Mouse (Mus musculus): ENCODE data around the gene Blnk. TPM values are rescaled to one million over a fixed set of nuclear protein-coding genes. Genes with fewer than 3 reads are reported as not detected.

Blnk gene
- total RNA-seq, 2 experiments from 2014 or later, result 5.1 to 5.4 TPM

DNA sequence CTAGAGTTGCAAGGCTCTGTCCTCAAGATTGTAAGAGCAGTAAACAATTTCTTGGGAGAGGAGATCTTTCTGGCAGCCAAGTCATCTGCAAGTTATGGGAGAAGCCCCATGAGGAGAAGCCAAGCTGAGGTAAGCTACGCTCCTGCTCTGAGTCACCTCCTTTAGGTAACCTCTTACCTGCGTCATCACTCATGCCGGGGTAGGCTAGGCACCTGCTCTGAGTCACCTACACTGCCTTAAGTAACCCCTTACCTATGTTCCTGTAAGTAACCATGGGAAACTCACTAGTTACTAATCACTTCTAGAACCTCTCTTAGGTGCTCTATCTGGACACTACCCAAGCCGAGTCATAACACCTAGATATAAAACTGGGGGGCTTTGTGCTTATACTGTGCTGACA is 112.6 kb downstream of the Blnk start:
- no peak for DNase-seq (ENCODE audit: low spot score in 2 of 2)
- intact Hi-C loops (cut with DNase I), result no loop called here

Small RNA genes lying within 50 kb of the gene (microRNA-seq; reads per million reads assigned to microRNA genes)
- 0 to 1.7 reads per million in 2 experiments for gene Mir8092

Other genes with a start within 250 kb of the Blnk start
- gene Cc2d2b, start 245.8 kb downstream of the Blnk start, total RNA-seq (2021), result under 1 TPM; 0.15 to 0.17 TPM
- gene Ccnj, start 163.3 kb downstream of the Blnk start, total RNA-seq (2021), result 1 to 10 TPM; 7.8 to 8.7 TPM
- 1 to 10 TPM; 8.3 to 9.1 TPM for gene Zfp518a, start 99.8 kb downstream of the Blnk start, total RNA-seq (2021)
- gene Dntt, start 34.7 kb upstream of the Blnk start, total RNA-seq (2021), result not detected
- gene Opalin, start 82.6 kb upstream of the Blnk start, total RNA-seq (2021), result 1 to 10 TPM; 3.7 to 5.1 TPM
- gene Tll2, start 212.3 kb upstream of the Blnk start, total RNA-seq (2021), result 1 to 10 TPM; 1.8 to 2.7 TPM

Data from left cerebral cortex, postnatal 14 days (tissue).